Mouse (Mus musculus) 3134 (cell line): Measurements from ENCODE around the gene Arhgef6.

Experiments used
- DNase-seq: peaks from one replicate; pipeline ENCODE4 v3.0.0-alpha.2; 2011; ENCODE audit warnings: low spot score; ENCODE audit not compliant: insufficient read length; ENCODE audit errors: extremely low read depth

Arhgef6 gene

GRCm38 (mm10) chrX:57210591-57210990 is 127.9 kb downstream of the Arhgef6 start:
- DNase-seq: no peak

GRCm38 (mm10) chrX:57200397-57200796 is 138.1 kb downstream of the Arhgef6 start:
- DNase-seq: no peak

GRCm38 (mm10) chrX:57198036-57198435 is 140.5 kb downstream of the Arhgef6 start:
- DNase-seq: no peak

- DNase-seq: no peak
Observed at GRCm38 (mm10) chrX:57196319-57196718, 142.2 kb downstream of the Arhgef6 start.

GRCm38 (mm10) chrX:57189335-57189734 is 149.2 kb downstream of the Arhgef6 start:
- DNase-seq: no peak

GRCm38 (mm10) chrX:57187301-57187700 is 151.2 kb downstream of the Arhgef6 start:
- no peak for DNase-seq

GRCm38 (mm10) chrX:57183359-57183758 is 155.2 kb downstream of the Arhgef6 start:
- DNase-seq: no peak

- DNase-seq: no peak
Observed at GRCm38 (mm10) chrX:57182470-57182869, 156.1 kb downstream of the Arhgef6 start.
